Comparison of ENCODE assay signal across 8 mouse cellular contexts in genomic region chr11:101057860-101058259, GRCm38 (mm10). TPM values are rescaled to one million over a fixed set of nuclear protein-coding genes. Genes with fewer than 3 reads are reported as not detected.
DNase-seq lines count a peak whose midpoint lies in the region; ATAC-seq and TF ChIP-seq lines count a peak whose summit lies in the region.

No protein-coding gene starts in this region.

- no peak for TF ChIP-seq POLR2A in heart, adult 2 months (IDR thresholded peaks at IDR 0.05; ENCODE audit: insufficient read depth, low read depth, low read length)

- H3K9ac ChIP-seq in heart, adult 2 months (ENCODE audit: low read depth, low read length) = no peak overlapping the region
- H3K9ac ChIP-seq in lung, embryonic 14.5 days = no peak overlapping the region

- peaks cover 44% of the 10 kb centered on the region for H3K4me1 ChIP-seq in heart, adult 2 months (ENCODE audit: control insufficient read depth, insufficient read depth, low read length)
- peaks cover 41% of the 10 kb centered on the region for H3K4me1 ChIP-seq in lung, embryonic 14.5 days (ENCODE audit: insufficient read depth)

- H3K79me2 ChIP-seq in heart, adult 2 months (replicated peaks; ENCODE audit: control insufficient read depth, insufficient read depth, low read length) = no peaks in the 10 kb centered on the region

- ATAC-seq in activated CD4-positive, CD25-positive, alpha-beta regulatory T cell, adult 4 months = peak; percentile 76
- ATAC-seq in lung, embryonic 14.5 days (ENCODE audit: insufficient read depth) = no peak

- peaks cover 13% of the 10 kb centered on the region; the same call in 1 of the 2 replicates for H3K36me3 ChIP-seq in heart, adult 2 months (ENCODE audit: control insufficient read depth, insufficient read depth, low read length)
- H3K36me3 ChIP-seq in lung, embryonic 14.5 days (ENCODE audit: insufficient read depth) = peaks cover 45% of the 10 kb centered on the region

- peak overlapping the region; percentile 92 for H3K27ac ChIP-seq in heart, adult 2 months
- peak overlapping the region; percentile 92 for H3K27ac ChIP-seq in lung, embryonic 14.5 days (ENCODE audit: low read depth)

- H3K4me2 ChIP-seq in lung, embryonic 14.5 days = no peak overlapping the region

- intact Hi-C loops in heart, adult 2 months (cut with DNase I) = loop anchor here (1.0 to 2.0 kb wide), 3 partner anchors 49 to 165 kb away; partner anchors contain the start of gene Atp6v0a1

- peak; percentile 83 for DNase-seq in CD4-positive helper T cell, adult 2 months (ENCODE audit: low read depth, low spot score)
- peak; percentile 62 to 90 for DNase-seq in cerebellum, postnatal 4 days (ENCODE audit: low spot score in 2 of 2)
- peak; percentile 86 to 87 for DNase-seq in heart, adult 2 months
- peak; percentile 85 to 93 for DNase-seq in kidney, postnatal 25 days
- DNase-seq in lung, embryonic 14.5 days = peak; percentile 96
- peak; percentile 85 for DNase-seq in retina, postnatal 1 day
- DNase-seq in thymus, postnatal 25 days = peak; percentile 92

- WGBS in heart, adult 2 months = 25% methylated on average over 5 of the region's 5 CpGs
- WGBS in lung, embryonic 14.5 days = 23% methylated on average over 5 of the region's 5 CpGs

- no peaks in the 10 kb centered on the region for H3K27me3 ChIP-seq in heart, adult 2 months (ENCODE audit: control insufficient read depth, insufficient read depth, low read length)
- no peaks in the 10 kb centered on the region for H3K27me3 ChIP-seq in lung, embryonic 14.5 days (ENCODE audit: insufficient read depth, low read length)

- peak; percentile 90 for TF ChIP-seq CTCF in heart, adult 2 months (IDR thresholded peaks at IDR 0.05)
- peak; percentile 83 for TF ChIP-seq CTCF in lung, embryonic 14.5 days (IDR thresholded peaks at IDR 0.05; ENCODE audit: low read depth)

- peak; percentile 80 for TF ChIP-seq EP300 in heart, adult 2 months (IDR thresholded peaks at IDR 0.05; ENCODE audit: insufficient read depth, low read depth, low read length)

- no peak overlapping the region for H3K4me3 ChIP-seq in heart, adult 2 months
- H3K4me3 ChIP-seq in lung, embryonic 14.5 days (ENCODE audit: low read depth, low read length) = no peak overlapping the region

- H3K9me3 ChIP-seq in lung, embryonic 14.5 days (ENCODE audit: low read depth, low read length) = no peaks in the 10 kb centered on the region

RNA-seq across cellular contexts. Expression of gene Naglu, which starts 12.0 kb away (rescaled TPM):
- 1 to 10 TPM; 6.8 to 9.0 TPM for polyA plus RNA-seq in activated CD4-positive, CD25-positive, alpha-beta regulatory T cell, adult 4 months (2017; shearing (Covaris generic))
- total RNA-seq in heart, adult 2 months (2021) = 1 to 10 TPM; 7.4 to 8.3 TPM
- polyA plus RNA-seq in heart, adult 2 months (2012; rRNA removed) = 11.0 and 14.3 TPM in 2 replicates
- polyA plus RNA-seq in lung, embryonic 14.5 days (2014; fragmentation: Nextera tagmentation; extraction: Ambion mirVana) = 13.2 and 14.0 TPM in 2 replicates

RNA-seq across cellular contexts. Expression of gene Hsd17b1, which starts 20.4 kb away (rescaled TPM):
- not detected for polyA plus RNA-seq in activated CD4-positive, CD25-positive, alpha-beta regulatory T cell, adult 4 months (2017; shearing (Covaris generic))
- under 1 TPM; 0.47 to 0.70 TPM for total RNA-seq in heart, adult 2 months (2021)
- polyA plus RNA-seq in heart, adult 2 months (2012; rRNA removed) = 0.32 and 0.55 TPM in 2 replicates
- polyA plus RNA-seq in lung, embryonic 14.5 days (2014; fragmentation: Nextera tagmentation; extraction: Ambion mirVana) = not detected in 2 replicates

RNA-seq across cellular contexts. Expression of gene Coasy, which starts 24.5 kb away (rescaled TPM):
- 10 to 100 TPM; 17.9 to 22.1 TPM for polyA plus RNA-seq in activated CD4-positive, CD25-positive, alpha-beta regulatory T cell, adult 4 months (2017; shearing (Covaris generic))
- total RNA-seq in heart, adult 2 months (2021) = 10 to 100 TPM; 15.8 to 17.5 TPM
- 22.1 and 24.6 TPM in 2 replicates for polyA plus RNA-seq in heart, adult 2 months (2012; rRNA removed)
- polyA plus RNA-seq in lung, embryonic 14.5 days (2014; fragmentation: Nextera tagmentation; extraction: Ambion mirVana) = 37.9 and 38.0 TPM in 2 replicates

RNA-seq across cellular contexts. Expression of gene Mlx, which starts 29.2 kb away (rescaled TPM):
- 10 to 100 TPM; 51.8 to 71.5 TPM for polyA plus RNA-seq in activated CD4-positive, CD25-positive, alpha-beta regulatory T cell, adult 4 months (2017; shearing (Covaris generic))
- total RNA-seq in heart, adult 2 months (2021) = 10 to 100 TPM; 18.1 to 21.3 TPM
- polyA plus RNA-seq in heart, adult 2 months (2012; rRNA removed) = 23.0 and 45.2 TPM in 2 replicates
- 39.1 and 40.5 TPM in 2 replicates for polyA plus RNA-seq in lung, embryonic 14.5 days (2014; fragmentation: Nextera tagmentation; extraction: Ambion mirVana)

RNA-seq across cellular contexts. Expression of gene Psmc3ip, which starts 37.4 kb away (rescaled TPM):
- 10 to 100 TPM; 12.3 to 13.4 TPM for polyA plus RNA-seq in activated CD4-positive, CD25-positive, alpha-beta regulatory T cell, adult 4 months (2017; shearing (Covaris generic))
- total RNA-seq in heart, adult 2 months (2021) = 1 to 10 TPM; 1.6 to 2.7 TPM
- polyA plus RNA-seq in heart, adult 2 months (2012; rRNA removed) = 1.1 and 1.3 TPM in 2 replicates
- polyA plus RNA-seq in lung, embryonic 14.5 days (2014; fragmentation: Nextera tagmentation; extraction: Ambion mirVana) = 39.9 and 44.1 TPM in 2 replicates
